Mouse (Mus musculus): ENCODE measurements at regions not wholly inside any gene's neighbourhood (a gene's known extent, or its start where the extent isn't known, plus 50 kb on each side); places are given as distances from the start of the nearest gene placed in this dataset.

- TF ChIP-seq MYOD1 (IDR thresholded peaks at IDR 0.05; ENCODE audit: control insufficient read depth in 1 of 3, insufficient read length in 2 of 3, low read depth in 2 of 3) (peak in 2 of 3 experiments; percentile 71 to 82), E2F4 (IDR thresholded peaks at IDR 0.05; ENCODE audit: insufficient read depth) (no peak), POLR2AphosphoS2 (IDR thresholded peaks at IDR 0.05; ENCODE audit: insufficient read length, low read depth) (no peak), USF1 (IDR thresholded peaks at IDR 0.05; ENCODE audit: low read depth) (no peak), MYOG (IDR thresholded peaks at IDR 0.05; ENCODE audit: control insufficient read depth in 1 of 3, insufficient read depth in 1 of 3, insufficient read length in 2 of 3, low read depth in 2 of 3) (peak; percentile 23 to 75 (median 68)), POLR2A (IDR thresholded peaks at IDR 0.05; ENCODE audit: insufficient read length, low read depth) (no peak), MAX (IDR thresholded peaks at IDR 0.05; ENCODE audit: low read depth) (no peak), CEBPB (IDR thresholded peaks at IDR 0.05; ENCODE audit: insufficient read depth, poor library complexity, severe bottlenecking) (no peak), TCF12 (IDR thresholded peaks at IDR 0.05; ENCODE audit: insufficient read depth, poor library complexity, severe bottlenecking) (no peak), REST (IDR thresholded peaks at IDR 0.05; ENCODE audit: insufficient read depth, insufficient read length) (no peak), SRF (IDR thresholded peaks at IDR 0.05; ENCODE audit: control insufficient read depth, insufficient read length, low read depth) (no peak), TCF3 (IDR thresholded peaks at IDR 0.05; ENCODE audit: insufficient read length, low read depth) (no peak)
Observed at GRCm38 (mm10) chr9:85410643-85411296, 83.6 kb upstream of the Tent5a start.

Measured in myocyte (in vitro differentiated cells).